Mouse (Mus musculus) cortical plate, adult 2 months (tissue): ENCODE measurements around the gene Klhl25. TPM values are rescaled to one million over a fixed set of nuclear protein-coding genes. Genes with fewer than 3 reads are reported as not detected.
"Not testable (repeated sequence)": the region's sequence is repeated elsewhere in the genome, so short reads cannot be mapped to it uniquely, and the experiment has no call there.

Source experiments
- H3K27ac ChIP-seq: fragments of 200-500 bp; 2 replicates; pipeline ENCODE4 v1.5.1; 2012; ENCODE audit warnings: low read length, control low read depth, inconsistent platforms; ENCODE audit not compliant: insufficient read depth
- H3K4me1 ChIP-seq: fragments of 200-500 bp; 2 replicates; pipeline ENCODE4 v1.6.1; 2011; ENCODE audit warnings: low read length; ENCODE audit not compliant: control insufficient read depth, insufficient read depth
- H3K4me3 ChIP-seq: fragments of 200-500 bp; 2 replicates; pipeline ENCODE4 v1.5.1; 2011; ENCODE audit warnings: mild to moderate bottlenecking, low read length, control low read depth; ENCODE audit not compliant: insufficient read depth
- CTCF ChIP-seq: fragments of 200-500 bp; IDR thresholded peaks from 2 replicates; pipeline ENCODE4 v1.5.1; 2011; ENCODE audit warnings: mild to moderate bottlenecking, control low read depth, low read length; ENCODE audit not compliant: insufficient read depth; ENCODE audit errors: extremely low read depth
- POLR2A ChIP-seq: fragments of 200-500 bp; IDR thresholded peaks from 2 replicates; pipeline ENCODE4 v1.6.1; 2011; ENCODE audit warnings: mild to moderate bottlenecking, low read length, control low read depth; ENCODE audit not compliant: insufficient read depth; ENCODE audit errors: extremely low read depth
- polyA plus RNA-seq: library from polyadenylated mRNA; depleted of rRNA; stranded (reverse); fragments of >200 nt; gene quantifications from 2 replicates; pipeline ENCODE4 v1.2.3, GENCODE M21; 2012

Klhl25 gene
- polyA plus RNA-seq, 1 experiment, result 7.8 TPM

DNA sequence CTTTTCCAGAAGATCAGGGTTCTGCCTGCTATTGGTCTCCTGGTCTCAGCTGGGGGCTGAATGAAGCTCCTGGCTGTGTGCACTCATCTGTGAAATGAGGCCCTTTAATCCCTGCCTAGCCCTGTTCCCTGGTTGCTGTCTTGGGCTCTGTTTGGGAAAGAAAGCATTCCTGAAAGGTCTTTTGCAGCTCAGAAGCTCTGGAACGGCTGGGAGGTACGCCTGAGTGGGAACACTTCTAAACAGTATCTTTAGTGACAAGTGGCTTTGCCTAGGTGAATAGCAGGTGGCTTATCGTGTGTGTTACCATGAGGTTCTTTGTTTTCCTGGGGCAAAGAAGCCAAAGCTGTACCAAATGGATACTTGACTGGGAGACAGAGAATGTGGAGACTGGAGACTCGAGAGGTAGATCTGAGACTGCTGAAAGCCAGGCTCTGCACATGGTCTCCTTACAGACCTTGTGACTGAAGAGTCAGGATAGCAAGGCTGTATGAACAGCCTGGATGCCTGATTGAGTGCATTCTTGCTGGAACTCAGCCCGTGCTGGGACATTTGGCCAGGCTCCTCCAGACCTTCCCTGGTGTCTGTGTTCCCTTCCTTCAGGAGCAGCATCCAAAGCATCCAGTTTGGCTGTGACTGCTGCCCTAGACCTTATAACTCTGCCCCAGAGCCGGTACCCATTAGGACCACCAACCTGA, 6.3 kb downstream of the Klhl25 start:
- H3K4me1 ChIP-seq, result peaks cover 9% of the 10 kb centered on the region
- TF ChIP-seq POLR2A (no peak), CTCF (no peak)
- H3K27ac ChIP-seq, result peak overlapping the region; percentile 4; the same call in 1 of the 2 replicates
- H3K4me3 ChIP-seq, result no peak overlapping the region

DNA sequence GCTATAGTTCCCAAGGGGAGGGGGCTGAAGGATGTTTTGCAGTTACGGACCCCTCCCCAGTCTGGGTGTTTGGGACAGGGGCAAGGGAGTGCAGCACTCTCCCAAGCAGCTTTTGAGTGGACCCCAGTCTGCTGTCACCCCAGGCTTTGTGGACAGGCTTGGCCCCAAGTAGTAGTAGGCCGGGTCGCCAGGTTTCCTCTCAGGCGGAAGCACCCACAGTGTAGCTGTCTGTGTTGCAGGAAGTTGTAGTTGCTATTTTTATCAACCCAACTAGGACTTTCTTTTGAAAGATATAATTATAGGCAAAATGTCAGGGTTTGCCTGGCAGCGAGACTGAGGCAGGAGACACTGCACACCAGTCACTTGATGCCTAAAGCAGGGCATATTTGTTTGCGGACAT, 6.9 kb downstream of the Klhl25 start:
- H3K4me3 ChIP-seq, result no peak overlapping the region
- peaks cover 6% of the 10 kb centered on the region for H3K4me1 ChIP-seq
- TF ChIP-seq POLR2A, result no peak
- TF ChIP-seq CTCF, result no peak
- H3K27ac ChIP-seq, result peak overlapping the region; percentile 25; the same call in 1 of the 2 replicates

DNA sequence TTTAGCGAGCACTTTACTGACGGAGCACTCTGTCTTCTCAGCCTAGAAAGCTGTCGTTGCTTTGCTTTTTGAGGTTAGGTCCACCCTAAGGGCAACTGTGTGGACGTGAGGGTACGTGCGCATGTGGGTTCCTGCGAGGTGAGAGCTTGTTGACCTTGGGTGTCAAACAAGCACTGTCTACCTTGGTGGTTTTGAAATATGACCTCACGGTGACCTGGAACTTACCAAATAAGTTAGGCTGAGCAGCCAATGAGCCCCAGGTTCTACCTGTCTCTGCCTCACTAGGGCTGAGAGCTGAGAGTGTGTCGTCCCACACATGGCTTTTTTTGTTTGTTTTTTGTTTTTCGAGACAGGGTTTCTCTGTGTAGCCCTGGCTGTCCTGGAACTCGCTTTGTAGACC, 8.1 kb downstream of the Klhl25 start:
- Histone ChIP-seq H3K4me1 (peaks cover 6% of the 10 kb centered on the region), H3K27ac (no peak overlapping the region), H3K4me3 (no peak overlapping the region)
- TF ChIP-seq POLR2A (no peak), CTCF (no peak)

DNA sequence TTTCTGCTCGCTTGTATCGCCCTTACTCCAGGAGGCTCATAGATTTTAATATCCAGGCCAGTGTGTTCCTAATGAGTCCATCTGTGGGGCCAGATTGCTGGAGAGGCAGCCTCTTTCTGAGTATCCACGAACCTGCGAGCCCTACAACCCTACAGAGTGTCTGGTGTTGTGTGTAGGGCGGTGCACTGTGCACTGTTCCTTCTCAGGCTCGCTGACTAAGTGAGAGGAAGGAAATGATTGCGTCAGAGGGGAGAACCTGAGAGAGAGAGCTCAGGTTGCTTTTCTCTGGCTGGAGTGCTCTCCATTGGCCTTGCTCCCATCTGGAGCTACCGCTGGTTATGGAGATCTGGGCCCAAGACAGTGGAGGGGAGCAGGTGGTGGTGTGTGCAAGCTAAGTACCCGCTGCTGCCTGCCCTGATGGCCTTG, 11.7 kb downstream of the Klhl25 start:
- Histone ChIP-seq H3K4me3 (no peak overlapping the region), H3K4me1 (no peaks in the 10 kb centered on the region; the same call in 1 of the 2 replicates), H3K27ac (no peak overlapping the region)
- no peak for TF ChIP-seq POLR2A
- no peak for TF ChIP-seq CTCF

DNA sequence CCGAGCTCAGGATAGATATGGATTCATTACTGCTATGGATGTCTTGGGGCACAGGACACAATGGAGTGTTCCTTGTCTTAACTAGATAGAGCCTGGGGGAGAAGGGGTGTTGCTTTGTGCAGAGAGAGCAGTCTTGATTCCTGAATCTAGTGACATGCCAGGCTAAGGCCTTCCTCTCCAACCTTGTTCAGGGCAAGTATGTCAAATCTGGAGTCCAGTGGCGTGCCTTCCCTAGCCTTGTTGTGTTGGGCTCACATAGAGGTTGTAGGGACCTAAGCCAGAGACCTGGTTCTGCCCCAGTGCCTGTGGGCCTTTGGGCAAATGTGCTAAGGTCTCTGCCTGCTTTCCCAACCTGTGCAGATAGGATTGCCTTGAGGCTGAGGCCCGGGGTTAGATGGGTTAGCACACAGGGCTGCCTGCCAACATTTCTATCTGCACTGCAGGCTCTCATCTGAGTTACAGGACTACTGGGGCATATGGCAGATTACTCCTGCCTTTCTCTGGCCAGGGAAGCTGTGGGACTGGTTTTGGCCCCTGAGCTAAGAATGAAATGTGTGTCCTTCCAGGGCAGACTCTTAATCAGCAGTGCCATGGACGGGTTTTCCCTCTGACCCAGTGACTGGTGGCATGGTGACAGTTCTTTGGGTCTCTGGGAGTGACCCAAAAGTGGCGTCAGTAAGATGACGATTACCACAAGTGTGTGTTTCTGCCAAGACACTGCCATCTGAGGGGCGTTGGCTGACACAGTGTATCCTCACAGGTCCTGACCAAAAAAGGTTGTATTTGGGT, 13.7 kb downstream of the Klhl25 start:
- H3K4me1 ChIP-seq, H3K4me3 ChIP-seq, H3K27ac ChIP-seq: not testable (repeated sequence)

DNA sequence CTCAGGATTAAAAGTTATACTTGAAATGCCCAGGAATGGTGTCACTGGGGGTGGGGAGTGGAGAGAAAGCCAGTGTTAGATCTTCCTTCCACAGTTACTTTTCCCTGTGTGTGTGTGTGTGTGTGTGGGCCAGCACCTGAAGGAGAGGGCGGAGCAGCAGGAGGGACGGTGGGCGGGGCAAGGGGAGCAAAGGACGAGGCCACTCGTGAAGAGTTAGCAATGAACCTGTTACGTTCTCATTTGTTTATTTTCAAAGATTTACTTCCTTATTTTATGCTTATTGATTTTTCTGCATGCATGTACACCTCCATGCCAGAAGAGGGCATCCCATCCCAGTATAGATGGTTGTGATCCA, 14.3 kb downstream of the Klhl25 start:
- not testable (repeated sequence) for H3K4me1 ChIP-seq, H3K27ac ChIP-seq, H3K4me3 ChIP-seq

DNA sequence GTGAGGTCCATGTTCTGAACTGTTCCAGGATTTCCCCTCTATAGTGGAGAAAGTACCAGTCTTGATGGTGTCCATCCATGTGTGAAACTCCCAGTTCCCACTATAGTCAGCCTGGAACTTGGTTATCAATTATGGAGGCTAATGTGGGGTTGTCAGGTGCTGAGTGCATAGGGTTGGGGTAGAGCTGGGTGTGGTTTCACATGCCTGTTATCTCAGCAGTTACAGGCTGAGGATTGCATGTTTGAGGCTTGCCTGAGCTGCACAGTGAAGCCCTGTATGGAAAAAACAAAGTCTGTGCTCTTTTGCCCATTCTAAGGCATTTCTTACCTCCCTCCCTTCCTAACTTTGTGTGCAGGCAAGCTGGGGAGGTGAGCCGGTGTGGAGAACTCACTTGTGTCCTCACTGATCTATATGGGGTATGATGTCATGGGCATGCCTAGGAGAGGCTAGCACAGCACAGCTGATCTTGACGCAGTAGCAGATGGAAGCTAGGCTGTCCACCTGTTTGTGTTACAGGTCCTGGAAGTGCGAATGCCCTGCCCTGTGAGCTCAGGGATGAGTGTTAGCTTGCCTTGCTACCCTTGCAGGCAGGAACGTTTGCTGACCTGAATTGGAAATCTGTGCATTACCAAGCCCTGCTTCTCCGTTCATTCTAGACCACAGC, 15.3 kb downstream of the Klhl25 start:
- not testable (repeated sequence) for H3K4me3 ChIP-seq, H3K27ac ChIP-seq, H3K4me1 ChIP-seq

DNA sequence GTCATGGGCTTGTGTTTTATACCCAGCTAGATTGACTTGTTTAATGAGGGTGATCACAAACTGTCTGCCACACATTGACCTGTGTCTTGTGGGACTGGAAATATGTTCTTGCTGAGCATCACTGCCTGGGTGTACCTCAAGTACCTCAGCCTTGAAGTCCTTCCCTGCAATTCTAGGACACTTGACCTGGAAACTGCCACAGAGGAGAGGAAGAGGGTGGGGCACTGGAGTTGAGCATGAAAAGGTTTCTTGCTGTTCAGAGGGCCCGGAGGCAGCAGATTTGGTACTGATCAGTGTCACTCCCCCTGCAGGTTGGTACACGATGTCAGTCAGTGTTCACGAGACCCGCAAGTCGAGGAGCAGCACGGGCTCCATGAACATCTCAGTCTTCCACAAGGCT, 16.9 kb downstream of the Klhl25 start:
- H3K4me1 ChIP-seq, result no peaks in the 10 kb centered on the region
- H3K27ac ChIP-seq, result no peak overlapping the region
- TF ChIP-seq CTCF (no peak), POLR2A (no peak)
- no peak overlapping the region for H3K4me3 ChIP-seq

DNA sequence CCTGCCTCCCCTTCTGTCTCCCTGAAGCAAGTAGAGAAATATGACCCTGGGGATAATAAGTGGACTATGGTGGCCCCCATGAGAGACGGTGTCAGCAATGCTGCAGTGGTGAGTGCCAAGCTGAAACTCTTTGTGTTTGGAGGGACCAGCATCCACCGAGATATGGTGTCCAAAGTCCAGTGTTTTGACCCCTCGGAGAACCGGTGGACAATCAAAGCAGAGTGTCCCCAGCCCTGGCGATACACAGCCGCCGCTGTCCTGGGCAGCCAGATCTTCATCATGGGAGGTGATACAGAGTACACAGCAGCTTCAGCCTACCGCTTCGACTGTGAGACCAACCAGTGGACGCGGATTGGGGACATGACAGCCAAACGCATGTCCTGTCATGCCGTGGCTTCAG, 18.4 kb downstream of the Klhl25 start:
- Histone ChIP-seq H3K4me3 (no peak overlapping the region), H3K4me1 (no peaks in the 10 kb centered on the region), H3K27ac (no peak overlapping the region)
- no peak for TF ChIP-seq POLR2A
- TF ChIP-seq CTCF, result no peak

DNA sequence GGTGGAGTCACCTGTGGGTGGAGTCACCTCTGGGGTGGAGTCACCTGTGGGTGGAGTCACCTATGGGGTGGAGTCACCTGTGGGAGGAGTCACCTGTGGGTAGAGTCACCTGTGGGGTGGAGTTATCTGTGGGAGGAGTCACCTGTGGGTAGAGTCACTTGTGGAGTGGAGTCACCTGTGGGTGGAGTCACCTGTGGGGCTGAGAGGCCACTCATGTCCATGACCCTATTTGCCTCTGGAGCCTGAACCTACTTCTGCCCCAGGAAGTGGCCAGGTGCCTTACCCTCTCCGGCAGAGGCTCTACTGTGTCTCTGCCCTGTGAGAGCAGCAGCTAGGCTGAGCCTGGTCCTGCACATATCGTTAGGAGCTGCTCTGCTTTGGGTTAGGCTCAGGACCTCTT, 20.6 kb downstream of the Klhl25 start:
- TF ChIP-seq CTCF, result no peak
- TF ChIP-seq POLR2A, result no peak
- no peak overlapping the region for H3K27ac ChIP-seq
- H3K4me1 ChIP-seq, result no peaks in the 10 kb centered on the region
- no peak overlapping the region for H3K4me3 ChIP-seq
